Mouse (Mus musculus): ENCODE data around the gene Pim1. TPM values are rescaled to one million over a fixed set of nuclear protein-coding genes. Genes with fewer than 3 reads are reported as not detected.

Gene Pim1
- total RNA-seq, 2 experiments from 2014 or later, result 11.1 to 17.5 TPM

DNA sequence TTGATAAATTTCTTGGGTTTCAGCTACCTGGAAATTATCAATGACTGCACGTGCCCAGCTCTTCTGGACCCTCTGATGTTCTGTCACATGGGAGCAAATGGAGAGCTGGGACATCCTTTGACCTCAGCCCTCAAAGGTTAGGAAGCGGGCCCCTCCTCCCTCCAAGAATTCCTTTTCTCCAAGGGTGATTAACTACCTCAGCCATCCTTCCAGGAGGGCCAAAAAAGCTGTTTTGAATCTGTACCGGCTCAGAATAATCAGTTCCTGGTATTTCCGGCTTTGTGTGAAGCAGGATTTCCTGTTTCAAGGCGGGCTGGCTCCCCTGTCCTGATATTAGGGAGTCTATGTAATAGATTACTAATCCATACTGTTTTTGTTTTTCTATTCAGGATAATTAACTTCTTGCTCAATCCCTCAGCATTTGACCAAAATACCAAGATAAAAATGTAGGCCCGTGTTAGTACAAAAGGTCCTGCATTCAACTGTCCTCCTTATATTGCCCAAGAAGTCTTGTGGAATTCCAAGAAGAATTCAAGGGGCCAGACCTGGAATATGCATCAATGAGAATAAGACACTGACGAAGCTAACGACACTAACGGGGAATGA lies 25.0 kb upstream of the Pim1 start:
- DNase-seq, result no peak

DNA sequence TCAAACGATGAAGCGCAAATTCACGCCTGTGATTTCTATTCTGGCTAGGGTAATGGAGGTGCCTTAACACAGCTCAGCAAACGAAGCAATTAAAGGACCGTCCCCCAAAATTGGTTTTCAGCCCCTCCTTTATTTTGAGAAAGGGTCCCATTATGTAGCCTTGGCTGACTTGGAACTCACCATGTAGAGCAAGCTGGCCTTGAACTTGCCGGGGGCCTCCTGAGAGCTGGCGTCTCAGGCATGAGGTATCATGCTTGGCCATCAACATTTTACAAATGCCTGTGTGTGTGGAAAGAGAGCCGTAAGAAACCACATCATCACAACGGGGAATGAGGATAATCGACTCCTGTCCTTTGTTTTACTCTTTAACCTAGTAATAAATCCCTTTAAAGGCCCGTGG lies 23.5 kb upstream of the Pim1 start:
- DNase-seq, result no peak

- DNase-seq, result no peak
Observed at GRCm38 (mm10) chr17:29473466-29473865, 17.1 kb upstream of the Pim1 start.

DNA sequence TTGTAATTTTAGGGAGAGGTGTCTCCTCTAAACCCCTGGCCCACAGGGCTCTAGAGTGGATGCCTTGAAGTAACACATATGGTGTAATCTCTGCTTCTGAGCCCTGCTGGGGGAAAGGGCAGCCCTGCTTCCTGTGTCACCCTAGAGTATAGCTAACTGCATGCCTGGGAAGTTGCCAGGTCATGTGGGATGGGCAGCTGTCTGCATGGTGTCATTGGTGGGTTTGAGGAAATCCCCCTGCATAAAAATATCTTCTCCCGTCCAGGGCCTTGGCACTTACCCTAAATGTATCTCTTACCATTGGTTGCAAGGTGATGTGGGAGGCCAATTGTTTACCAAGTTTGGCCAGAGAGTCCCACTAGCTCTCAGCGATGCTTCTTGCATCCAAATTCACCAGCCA lies 16.5 kb upstream of the Pim1 start:
- DNase-seq, result no peak

DNA sequence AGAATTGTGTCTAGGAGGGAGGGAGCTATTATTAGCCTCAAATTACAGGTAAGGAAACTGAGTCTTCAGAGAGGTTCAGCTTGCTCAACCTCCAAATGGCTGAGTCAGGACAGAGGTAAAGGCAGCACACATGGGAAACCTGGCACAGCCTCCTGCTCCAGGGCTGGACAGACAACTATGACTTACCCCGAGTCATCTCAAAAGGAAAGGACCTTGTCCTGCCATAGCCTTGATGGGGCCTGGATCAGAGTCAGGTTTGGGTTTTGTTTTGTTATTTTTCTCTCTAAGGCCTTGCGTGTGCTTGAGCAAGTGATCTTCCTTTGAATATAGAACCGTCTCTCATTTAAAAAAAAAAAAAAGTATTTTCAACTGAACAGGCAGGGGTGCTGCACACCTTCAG lies 15.4 kb upstream of the Pim1 start:
- DNase-seq, result no peak

- DNase-seq, result no peak
Observed at GRCm38 (mm10) chr17:29476461-29476860, 14.1 kb upstream of the Pim1 start.

GRCm38 (mm10) chr17:29477357-29477756 lies 13.2 kb upstream of the Pim1 start:
- DNase-seq, result no peak

GRCm38 (mm10) chr17:29478271-29478670 lies 12.3 kb upstream of the Pim1 start:
- no peak for DNase-seq

- DNase-seq, result no peak
Observed at GRCm38 (mm10) chr17:29480256-29480655, 10.3 kb upstream of the Pim1 start.

DNA sequence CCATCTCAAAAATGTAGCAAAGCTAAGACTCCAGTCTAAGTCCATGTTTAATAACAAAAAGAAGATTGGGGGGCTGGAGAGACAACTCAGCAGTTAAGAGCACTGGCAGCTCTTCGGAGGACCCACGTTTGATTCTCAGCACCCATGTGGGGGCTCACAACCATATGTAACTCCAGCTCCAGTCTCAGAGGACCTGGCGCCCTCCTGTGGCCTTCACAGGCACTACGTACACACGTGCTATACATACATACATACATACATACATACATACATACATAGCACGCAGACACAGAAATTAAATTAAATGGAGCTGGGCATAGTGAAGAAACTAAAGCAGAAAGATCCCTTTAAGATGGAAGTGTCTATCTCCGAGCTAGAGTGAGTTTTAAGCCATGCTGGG lies 7.9 kb upstream of the Pim1 start:
- no peak for DNase-seq

DNA sequence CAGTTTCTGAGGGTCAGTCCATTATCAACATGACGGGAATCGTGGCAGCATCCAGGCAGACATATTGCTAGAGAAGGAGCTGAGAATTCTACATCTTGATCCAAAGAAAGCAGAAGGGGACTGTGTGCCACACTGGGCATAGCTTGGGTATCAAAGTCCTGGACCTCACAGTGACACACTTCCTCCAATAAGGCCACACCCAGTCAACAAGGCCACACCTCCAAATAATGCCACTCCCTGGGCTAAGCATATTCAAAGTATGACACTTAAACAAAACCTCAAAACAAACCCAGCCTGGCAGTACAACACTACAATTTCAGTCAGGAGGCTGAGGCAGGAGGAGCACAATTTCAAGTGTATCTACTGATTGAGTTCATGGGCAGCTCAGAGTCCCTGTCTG lies 7.3 kb upstream of the Pim1 start:
- DNase-seq, result no peak

DNA sequence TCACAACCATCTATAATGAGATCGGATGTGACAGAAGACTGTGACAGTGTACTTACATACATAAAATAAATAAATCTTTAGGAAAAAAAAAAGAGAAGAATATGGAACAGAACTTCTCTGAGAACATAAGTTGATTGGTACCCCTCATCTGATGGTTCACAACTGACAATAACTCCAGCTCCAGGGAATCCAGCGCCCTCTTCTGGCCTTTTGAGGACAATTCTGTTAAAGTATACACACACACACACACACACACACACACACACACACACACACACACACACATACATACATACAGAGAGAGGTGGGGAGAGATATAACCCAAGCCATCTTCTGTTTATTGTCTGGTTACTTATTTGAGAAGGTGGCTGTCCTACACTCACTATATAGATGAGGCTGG lies 6.1 kb upstream of the Pim1 start:
- DNase-seq, result no peak

DNA sequence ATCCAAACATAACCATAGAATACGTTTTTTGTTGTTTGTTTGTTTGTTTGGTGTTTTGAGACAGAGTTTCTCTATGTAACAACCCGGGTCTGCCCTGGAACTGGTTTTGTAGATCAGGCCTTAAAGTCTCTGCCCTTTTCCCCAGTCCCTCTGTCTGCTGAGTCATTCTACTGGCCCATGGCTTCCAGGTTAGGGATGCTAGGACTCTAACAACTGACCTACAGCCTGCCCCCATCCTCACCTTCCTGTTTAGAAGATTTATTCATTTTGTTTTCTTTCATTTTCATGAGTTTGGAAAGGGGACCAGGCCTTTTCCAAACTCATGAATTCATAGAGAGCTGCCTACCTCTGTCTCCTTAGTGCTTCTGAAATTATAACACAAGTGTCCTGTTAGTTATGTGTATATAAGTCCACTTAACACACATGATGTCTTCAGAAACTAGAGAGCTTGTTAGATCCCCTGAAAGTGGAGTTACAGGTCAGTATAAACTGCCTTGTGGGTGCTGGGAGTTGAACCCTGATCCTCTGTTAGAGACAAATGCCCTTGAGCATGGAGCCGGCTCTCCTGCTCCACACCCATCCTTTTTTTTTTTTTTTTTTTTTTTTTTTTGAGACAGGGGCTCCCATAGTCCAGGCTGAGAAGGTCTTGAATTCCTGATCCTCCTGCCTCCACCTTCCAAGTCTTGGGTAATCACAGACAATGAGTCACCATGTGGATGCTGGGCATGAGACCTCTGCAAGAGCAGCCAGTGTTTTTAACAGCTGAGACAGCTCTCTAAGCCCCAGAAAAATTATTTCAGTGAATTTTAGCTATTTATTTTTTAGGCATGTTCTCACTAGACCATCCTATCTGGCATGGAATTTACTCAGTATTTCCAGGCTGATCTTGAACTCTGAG lies 5.0 kb upstream of the Pim1 start:
- DNase-seq, result no peak

DNA sequence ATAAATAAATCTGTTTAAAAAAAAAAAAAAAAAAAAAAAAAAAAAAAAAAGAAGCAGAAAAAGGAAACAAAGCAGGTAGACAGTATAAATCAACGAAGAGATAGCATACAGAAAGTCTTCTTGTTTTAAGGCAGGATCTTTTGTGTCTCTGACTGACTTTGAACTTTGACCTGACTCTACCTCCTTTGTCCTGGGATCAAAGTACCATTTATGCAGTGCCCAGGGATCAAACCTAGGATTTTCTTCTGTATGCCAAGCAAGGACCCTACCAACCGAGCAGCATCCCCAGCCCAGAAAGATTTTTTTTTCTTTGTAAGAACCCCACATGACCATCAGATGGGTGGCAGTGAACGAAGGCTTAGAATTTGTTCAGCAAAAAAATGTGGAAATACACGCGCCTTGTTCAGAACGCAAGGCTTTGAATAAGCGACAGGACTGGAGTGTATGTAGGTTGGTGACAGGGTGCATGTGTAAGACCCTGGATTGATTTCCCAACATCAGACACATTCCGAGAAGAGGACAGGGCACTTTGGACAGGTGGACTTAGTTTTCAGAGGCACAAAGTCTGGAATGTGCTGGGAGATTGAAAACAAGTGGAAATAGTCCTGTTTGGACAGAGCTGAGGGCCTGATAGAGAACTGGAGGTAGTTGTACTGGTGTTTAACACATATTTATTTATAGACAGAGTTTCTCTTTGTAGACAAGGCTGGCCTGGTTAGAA lies 2.1 kb upstream of the Pim1 start:
- no peak for DNase-seq

DNA sequence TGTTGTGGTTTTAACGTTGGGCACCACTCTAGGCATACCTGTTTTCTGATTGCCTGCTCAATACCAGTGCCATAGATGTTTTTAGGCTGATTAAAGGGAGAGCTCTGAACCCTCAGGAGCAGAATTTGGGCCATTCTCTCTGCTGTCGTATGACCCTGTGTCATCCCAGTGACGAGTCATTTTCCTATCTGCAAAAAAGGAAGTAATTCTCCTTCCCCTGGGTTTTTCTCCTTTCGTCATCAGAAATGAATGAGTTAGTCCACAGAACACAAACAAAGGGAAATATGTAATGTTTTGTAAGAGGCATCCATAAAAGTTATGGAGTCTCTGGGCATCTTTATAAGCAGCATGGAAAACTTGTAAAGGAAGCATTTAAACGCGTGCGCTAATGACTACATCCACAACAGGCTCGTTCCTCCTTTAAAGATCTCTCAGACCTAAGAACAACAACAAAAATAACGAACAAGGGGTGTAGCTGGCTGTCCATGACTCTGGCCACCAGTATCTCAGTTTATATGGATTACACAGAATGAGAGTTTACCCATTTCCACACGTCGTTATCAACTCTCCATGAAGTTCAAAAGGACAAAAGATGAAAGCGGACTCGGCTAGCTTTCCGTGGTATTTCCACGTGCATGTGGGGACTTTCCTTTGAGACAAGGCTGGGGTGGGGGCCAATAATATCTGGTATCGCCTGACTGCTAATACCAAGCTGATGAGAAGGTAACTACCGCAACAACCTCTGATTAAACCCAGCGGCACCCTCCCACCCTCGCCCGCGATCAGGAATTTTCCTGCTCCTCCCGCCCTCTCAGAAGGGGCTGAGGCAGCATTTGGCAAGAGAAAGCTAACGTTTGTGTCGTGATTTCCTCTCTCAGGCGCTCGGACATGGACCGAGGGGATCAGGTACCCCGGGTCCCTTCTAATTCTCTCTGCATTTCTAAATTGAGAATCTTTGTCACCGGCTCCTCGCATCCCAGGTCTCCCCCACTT lies 1.3 kb upstream of the Pim1 start:
- peak; percentile 38 for DNase-seq

DNA sequence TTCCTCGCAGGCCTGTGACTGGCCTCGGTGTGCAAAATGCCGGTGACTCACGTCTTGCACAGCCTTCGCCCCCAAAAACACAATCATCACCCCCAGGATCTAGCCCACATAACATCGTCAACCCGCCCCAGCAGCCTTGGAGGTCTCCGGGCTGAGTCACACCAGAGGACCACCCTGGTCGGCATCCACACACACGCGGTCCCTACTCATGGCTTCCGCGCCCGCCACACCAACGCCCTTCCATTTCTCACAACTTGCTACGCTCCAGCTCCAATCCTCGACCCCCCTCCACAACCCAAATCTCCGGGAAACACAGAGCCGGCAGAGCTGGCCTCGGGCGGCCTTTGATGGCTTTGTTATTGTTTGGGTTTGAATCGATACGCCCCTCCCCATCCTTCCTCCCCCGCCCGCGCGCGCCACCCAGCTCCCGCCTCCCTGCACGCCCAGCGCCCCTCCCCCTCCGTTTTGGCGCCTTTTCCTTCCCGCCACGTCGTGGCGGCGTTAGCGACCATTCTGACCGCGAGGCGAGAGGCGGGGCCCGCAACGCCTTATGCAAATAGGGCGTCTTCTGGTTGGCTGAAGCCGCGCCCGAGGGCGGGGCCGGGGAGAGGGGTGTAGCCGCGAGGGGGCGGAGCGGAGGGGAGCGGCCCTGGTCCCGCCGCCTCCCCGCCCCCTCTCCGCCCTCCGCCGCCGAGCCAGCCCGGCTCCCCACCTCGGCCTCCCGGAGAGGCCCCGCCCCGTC lies 411 bp upstream of the Pim1 start:
- peak; percentile 99 for DNase-seq

DNA sequence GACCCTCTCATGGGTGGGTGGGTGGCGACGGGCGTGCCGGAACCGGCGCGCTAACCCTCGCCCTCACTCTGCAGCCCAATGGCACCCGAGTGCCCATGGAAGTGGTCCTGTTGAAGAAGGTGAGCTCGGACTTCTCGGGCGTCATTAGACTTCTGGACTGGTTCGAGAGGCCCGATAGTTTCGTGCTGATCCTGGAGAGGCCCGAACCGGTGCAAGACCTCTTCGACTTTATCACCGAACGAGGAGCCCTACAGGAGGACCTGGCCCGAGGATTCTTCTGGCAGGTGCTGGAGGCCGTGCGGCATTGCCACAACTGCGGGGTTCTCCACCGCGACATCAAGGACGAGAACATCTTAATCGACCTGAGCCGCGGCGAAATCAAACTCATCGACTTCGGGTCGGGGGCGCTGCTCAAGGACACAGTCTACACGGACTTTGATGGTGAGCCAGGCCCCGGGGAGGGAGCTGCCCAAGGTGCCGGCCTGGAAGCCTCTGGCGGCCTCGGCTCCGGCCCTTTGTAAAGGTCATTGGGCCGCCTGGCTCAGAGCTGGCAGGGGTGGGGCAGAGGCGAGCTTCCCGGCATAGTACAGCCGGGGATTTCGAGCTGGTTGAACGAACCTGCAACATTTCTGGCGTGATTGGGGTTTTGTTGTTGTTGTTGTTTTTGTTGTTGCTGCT lies 1.2 kb downstream of the Pim1 start:
- DNase-seq, result peak; percentile 79

GRCm38 (mm10) chr17:29492269-29493191 lies 2.0 kb downstream of the Pim1 start:
- peak; percentile 63 for DNase-seq

GRCm38 (mm10) chr17:29493461-29493980 lies 3.0 kb downstream of the Pim1 start:
- DNase-seq, result no peak

Data from gastrocnemius, postnatal 25 days (tissue).